Mouse (Mus musculus) thymus, adult 2 months (tissue): ENCODE results near the gene Slc15a4. TPM values are rescaled to one million over a fixed set of nuclear protein-coding genes. Genes with fewer than 3 reads are reported as not detected.

ENCODE experiments used
- DNase-seq: peaks from one replicate; pipeline ENCODE4 v3.0.0; 2021
- H3K27ac ChIP-seq: fragments of 200-500 bp; 2 replicates; pipeline ENCODE4 v1.5.1; 2012; ENCODE audit warnings: low read length, control low read depth; ENCODE audit not compliant: control insufficient read depth, insufficient read depth
- H3K27me3 ChIP-seq: fragments of 200-500 bp; 2 replicates; pipeline ENCODE4 v1.6.1; 2012; ENCODE audit warnings: mild to moderate bottlenecking, low read length, moderate library complexity, mixed read lengths; ENCODE audit not compliant: control insufficient read depth, insufficient read depth
- H3K36me3 ChIP-seq: fragments of 200-500 bp; 2 replicates; pipeline ENCODE4 v1.6.1; 2012; ENCODE audit warnings: mild to moderate bottlenecking, low read length, moderate library complexity; ENCODE audit not compliant: control insufficient read depth, insufficient read depth
- H3K4me1 ChIP-seq: fragments of 200-500 bp; replicated peaks from 2 replicates; pipeline ENCODE4 v1.6.1; 2012; ENCODE audit warnings: low read length; ENCODE audit not compliant: control insufficient read depth, insufficient read depth
- H3K4me3 ChIP-seq: fragments of 200-500 bp; 2 replicates; pipeline ENCODE4 v1.5.1; 2012; ENCODE audit warnings: mild to moderate bottlenecking, low read length, control low read depth, moderate library complexity; ENCODE audit not compliant: control insufficient read depth, insufficient read depth
- CTCF ChIP-seq: fragments of 200-500 bp; IDR thresholded peaks from 2 replicates; pipeline ENCODE4 v1.5.1; 2012; ENCODE audit warnings: mild to moderate bottlenecking, control low read depth, low read length, moderate library complexity, borderline replicate concordance; ENCODE audit not compliant: control insufficient read depth, poor library complexity, insufficient read depth; ENCODE audit errors: extremely low read depth
- POLR2A ChIP-seq: fragments of 200-500 bp; IDR thresholded peaks from 2 replicates; pipeline ENCODE4 v1.6.1; 2012; ENCODE audit warnings: mild to moderate bottlenecking, low read length, control low read depth, moderate library complexity; ENCODE audit not compliant: control insufficient read depth, poor library complexity, insufficient read depth; ENCODE audit errors: extremely low read depth
- WGBS: fragments of 180-500 bp; shearing (Covaris S2); methylation state at CpG from one replicate; pipeline ENCODE4 v1.1.7; 2018; 5-methylcytosine and 5-hydroxymethylcytosine counted together
- polyA plus RNA-seq: library from polyadenylated mRNA; depleted of rRNA; stranded (reverse); fragments of >200 nt; gene quantifications from 2 replicates; pipeline ENCODE4 v1.2.3, GENCODE M21; 2012; rRNA removed

Gene Slc15a4
- polyA plus RNA-seq, 1 experiment: 45.4 TPM

DNA sequence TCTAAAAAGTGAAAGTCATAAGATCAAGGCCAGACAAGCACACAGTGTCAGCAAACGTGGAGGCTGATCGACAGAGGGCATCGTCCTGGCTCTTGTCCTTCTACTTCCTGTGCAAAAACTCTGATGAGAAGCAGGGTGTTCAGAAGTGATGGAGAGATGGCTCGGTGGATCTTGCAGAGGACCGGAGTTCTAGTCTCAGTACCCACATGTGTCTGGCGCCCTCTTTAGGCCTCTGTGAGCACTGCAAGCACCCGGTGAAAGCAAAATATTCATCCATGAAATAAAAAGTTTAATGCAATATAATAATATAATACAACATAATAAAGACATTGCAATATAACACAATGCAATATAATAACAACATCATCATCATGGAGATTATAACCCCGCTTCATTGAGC, 55.3 kb downstream of the Slc15a4 start:
- no peak overlapping the region for H3K4me3 ChIP-seq
- TF ChIP-seq POLR2A (no peak), CTCF (no peak)
- WGBS: 44% methylated on average over 8 of the region's 8 CpGs
- H3K4me1 ChIP-seq: no peaks in the 10 kb centered on the region; the same call in 1 of the 2 replicates
- no peaks in the 10 kb centered on the region for H3K36me3 ChIP-seq
- no peak overlapping the region for H3K27ac ChIP-seq
- DNase-seq: no peak
- no peaks in the 10 kb centered on the region for H3K27me3 ChIP-seq

DNA sequence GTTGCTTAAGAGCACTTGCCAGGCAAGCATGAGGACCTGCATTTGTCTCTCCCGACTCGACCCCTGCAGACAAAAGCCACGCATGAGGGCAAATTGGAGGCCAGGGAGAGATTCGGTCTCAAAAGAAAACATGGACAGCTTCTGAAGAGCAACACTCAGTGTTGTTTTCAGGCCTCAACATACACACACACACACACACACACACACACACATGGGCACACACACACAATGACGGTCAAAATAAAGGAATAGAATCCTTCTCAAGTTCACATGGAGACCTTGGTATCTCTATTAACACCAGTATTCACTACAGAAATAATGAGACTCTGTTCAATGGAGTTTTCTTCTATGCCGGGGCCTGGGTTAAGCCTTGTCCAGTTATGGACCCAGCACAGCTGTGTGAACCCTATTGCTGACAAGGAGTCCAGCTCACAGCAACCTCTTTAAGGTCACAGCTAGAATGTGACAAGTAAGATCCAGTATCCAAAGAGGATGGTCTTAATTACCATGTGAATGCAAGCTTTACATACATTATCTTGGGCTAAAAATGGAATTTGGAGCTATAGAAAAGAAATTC, 65.4 kb downstream of the Slc15a4 start:
- no peak overlapping the region for H3K27ac ChIP-seq
- no peaks in the 10 kb centered on the region for H3K4me1 ChIP-seq
- H3K4me3 ChIP-seq: no peak overlapping the region
- no peaks in the 10 kb centered on the region for H3K36me3 ChIP-seq
- WGBS: 85% methylated on average over 6 of the region's 6 CpGs
- TF ChIP-seq CTCF (no peak), POLR2A (no peak)
- DNase-seq: no peak
- no peaks in the 10 kb centered on the region for H3K27me3 ChIP-seq

- no peaks in the 10 kb centered on the region for H3K36me3 ChIP-seq
- no peaks in the 10 kb centered on the region for H3K27me3 ChIP-seq
- DNase-seq: no peak
- no peak overlapping the region for H3K27ac ChIP-seq
- TF ChIP-seq POLR2A (no peak), CTCF (no peak)
- 87% methylated on average over 3 of the region's 3 CpGs for WGBS
- H3K4me1 ChIP-seq: no peaks in the 10 kb centered on the region
- no peak overlapping the region for H3K4me3 ChIP-seq
Observed at GRCm38 (mm10) chr5:127561086-127561485, 71.6 kb downstream of the Slc15a4 start.

DNA sequence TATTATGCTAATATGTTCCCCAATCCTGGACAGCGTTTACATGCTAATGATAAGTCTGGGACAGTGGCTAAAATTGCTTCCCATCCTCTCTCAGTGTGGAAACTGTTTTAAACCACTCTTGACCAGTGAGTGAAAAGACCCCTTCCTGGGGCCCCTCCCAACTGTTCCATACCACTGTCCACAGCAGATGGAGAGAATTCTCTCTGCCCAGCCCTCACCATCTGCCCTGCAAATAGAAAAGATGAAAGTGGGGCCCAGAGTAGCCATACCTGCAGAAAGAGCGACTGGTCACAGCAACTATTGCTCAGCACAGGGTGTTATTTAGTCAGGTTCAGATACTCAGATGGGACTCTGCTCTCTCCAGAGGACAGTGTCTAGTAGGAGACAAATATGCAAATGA, 84.6 kb downstream of the Slc15a4 start:
- DNase-seq: no peak
- Histone ChIP-seq H3K4me3 (no peak overlapping the region), H3K4me1 (no peaks in the 10 kb centered on the region), H3K27me3 (no peaks in the 10 kb centered on the region), H3K36me3 (no peaks in the 10 kb centered on the region), H3K27ac (no peak overlapping the region)
- no peak for TF ChIP-seq CTCF
- TF ChIP-seq POLR2A: no peak
- 85% methylated on average over 2 of the region's 2 CpGs for WGBS

DNA sequence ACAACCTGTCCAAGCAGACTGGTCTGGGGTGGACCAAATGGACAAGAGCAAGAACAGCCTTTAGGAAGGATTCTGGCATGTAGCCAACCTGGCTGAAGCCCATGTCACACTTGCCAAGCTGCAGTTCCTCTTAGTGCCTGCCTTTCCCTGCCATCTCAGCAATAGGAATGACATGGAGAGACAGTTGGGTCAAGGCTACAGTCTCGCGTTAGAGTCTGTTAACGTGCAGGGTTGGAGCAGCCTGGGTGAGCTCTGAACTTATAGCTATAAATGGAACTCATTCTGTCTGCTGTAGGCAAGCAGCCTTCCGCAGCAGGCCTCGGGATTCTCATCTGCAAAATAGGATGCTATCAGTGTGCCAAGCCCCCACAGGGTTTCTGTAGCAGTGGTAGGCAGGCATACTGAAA, 86.1 kb downstream of the Slc15a4 start:
- no peaks in the 10 kb centered on the region for H3K36me3 ChIP-seq
- TF ChIP-seq POLR2A: no peak
- no peak for TF ChIP-seq CTCF
- WGBS: 94% methylated on average over 5 of the region's 5 CpGs
- H3K4me3 ChIP-seq: no peak overlapping the region
- no peaks in the 10 kb centered on the region for H3K4me1 ChIP-seq
- H3K27ac ChIP-seq: no peak overlapping the region
- no peak for DNase-seq
- H3K27me3 ChIP-seq: no peaks in the 10 kb centered on the region

Other genes with a start within 250 kb of the Slc15a4 start
- gene Glt1d1, start 635 bp downstream of the Slc15a4 start, polyA plus RNA-seq: 0.13 and 0.51 TPM in 2 replicates